Mouse (Mus musculus) lung, postnatal 25 days (tissue): ENCODE data around the gene Hoxc11.

Experiments used
- DNase-seq: peaks from one replicate; pipeline ENCODE4 v3.0.0; 2022; ENCODE audit warnings: low spot score

Gene Hoxc11

GRCm38 (mm10) chr15:102954192-102955006 is at the start of gene Hoxc11:
TSS of gene Hoxc11 (plus strand) at chr15:102954427.
- DNase-seq, result no peak

- no peak for DNase-seq
Observed at GRCm38 (mm10) chr15:102904946-102905345, 49.3 kb upstream of the Hoxc11 start.

GRCm38 (mm10) chr15:102909536-102909935 is 44.7 kb upstream of the Hoxc11 start:
- no peak for DNase-seq

GRCm38 (mm10) chr15:102910038-102910437 is 44.2 kb upstream of the Hoxc11 start:
- DNase-seq, result no peak

GRCm38 (mm10) chr15:102910496-102911095 is 43.6 kb upstream of the Hoxc11 start:
- DNase-seq, result no peak

GRCm38 (mm10) chr15:102913038-102913585 is 41.1 kb upstream of the Hoxc11 start:
- no peak for DNase-seq

- DNase-seq, result no peak
Observed at GRCm38 (mm10) chr15:102917972-102918572, 36.2 kb upstream of the Hoxc11 start.

GRCm38 (mm10) chr15:102918611-102919265 is 35.5 kb upstream of the Hoxc11 start:
- DNase-seq, result no peak

- no peak for DNase-seq
Observed at GRCm38 (mm10) chr15:102919336-102920180, 34.7 kb upstream of the Hoxc11 start.

GRCm38 (mm10) chr15:102920619-102921018 is 33.6 kb upstream of the Hoxc11 start:
- peak; percentile 7 for DNase-seq

GRCm38 (mm10) chr15:102921053-102922011 is 32.9 kb upstream of the Hoxc11 start, which contains the start of gene Hoxc13:
TSS of gene Hoxc13 (plus strand) at chr15:102921103.
- DNase-seq, result no peak

- no peak for DNase-seq
Observed at GRCm38 (mm10) chr15:102922012-102922362, 32.2 kb upstream of the Hoxc11 start.

- DNase-seq, result no peak
Observed at GRCm38 (mm10) chr15:102922636-102923500, 31.4 kb upstream of the Hoxc11 start.

GRCm38 (mm10) chr15:102927032-102927645 is 27.1 kb upstream of the Hoxc11 start:
- no peak for DNase-seq

GRCm38 (mm10) chr15:102931706-102932358 is 22.4 kb upstream of the Hoxc11 start:
- no peak for DNase-seq

GRCm38 (mm10) chr15:102934438-102934837 is 19.8 kb upstream of the Hoxc11 start:
- DNase-seq, result no peak

- no peak for DNase-seq
Observed at GRCm38 (mm10) chr15:102934897-102935296, 19.3 kb upstream of the Hoxc11 start.
